Mouse (Mus musculus) CH12.LX (cell line): ENCODE measurements at regions not wholly inside any gene's neighbourhood (a gene's known extent, or its start where the extent isn't known, plus 50 kb on each side); places are given as distances from the start of the nearest gene placed in this dataset.

Experiments
- DNase-seq: peaks from one replicate; pipeline ENCODE4 v3.0.0-alpha.2; 2013; ENCODE audit errors: extremely low read depth
- H3K27ac ChIP-seq: 2 replicates; pipeline ENCODE4 v1.5.1; 2012; ENCODE audit warnings: low read depth, mild to moderate bottlenecking, control low read depth, moderate library complexity; ENCODE audit not compliant: insufficient read depth
- H3K27me3 ChIP-seq: replicated peaks from 2 replicates; pipeline ENCODE3; 2012; ENCODE audit warnings: inconsistent platforms
- H3K36me3 ChIP-seq, 2 experiments: replicated peaks in 1 of 2; 2 replicates each; pipeline versions ENCODE3 to v1.6.1; 2012; ENCODE audit warnings: inconsistent platforms in 1 of 2, low read length in 1 of 2, mild to moderate bottlenecking in 1 of 2, mixed read lengths in 1 of 2, moderate library complexity in 1 of 2; ENCODE audit not compliant: control insufficient read depth in 1 of 2, insufficient read depth in 1 of 2
- H3K4me1 ChIP-seq, 2 experiments: 2 replicates each; pipeline ENCODE4 v1.6.1; 2012; ENCODE audit warnings: inconsistent platforms in 1 of 2, moderate library complexity in 1 of 2; ENCODE audit not compliant: insufficient read depth in 2 of 2, control insufficient read depth in 1 of 2
- H3K4me2 ChIP-seq: 2 replicates; pipeline ENCODE4 v1.6.1; 2012; ENCODE audit warnings: low read depth, mild to moderate bottlenecking, control low read depth; ENCODE audit not compliant: poor library complexity, insufficient read depth, severe bottlenecking
- H3K4me3 ChIP-seq, 3 experiments: fragments of 150-350 bp in 1 of 3; sonication (generic) in 1 of 3; replicated peaks in 1 of 3; 2 replicates each; pipeline versions ENCODE3 to v1.5.1; 2011 to 2012; ENCODE audit warnings: low read depth in 2 of 3, low read length in 2 of 3, mild to moderate bottlenecking in 2 of 3, moderate library complexity in 2 of 3, control low read depth in 1 of 3, improper control_type of control experiment in 1 of 3, inconsistent platforms in 1 of 3, mixed read lengths in 1 of 3; ENCODE audit not compliant: poor library complexity in 1 of 3
- H3K79me2 ChIP-seq: replicated peaks from 2 replicates; pipeline ENCODE4 v1.6.1; 2012; ENCODE audit warnings: mild to moderate bottlenecking, moderate library complexity; ENCODE audit not compliant: control insufficient read depth, poor library complexity, insufficient read depth, severe bottlenecking; ENCODE audit errors: extremely low read depth
- H3K9ac ChIP-seq: 2 replicates; pipeline ENCODE4 v1.6.1; 2012; ENCODE audit warnings: low read depth, mild to moderate bottlenecking, control low read depth, moderate library complexity; ENCODE audit not compliant: insufficient read depth
- H3K9me3 ChIP-seq: replicated peaks from 2 replicates; pipeline ENCODE3; 2012; ENCODE audit warnings: low read length, inconsistent platforms, mixed read lengths
- BHLHE40 ChIP-seq: IDR thresholded peaks from 2 replicates; pipeline ENCODE4 v1.6.1; 2011; ENCODE audit warnings: mild to moderate bottlenecking, low read depth, low read length, improper control_type of control experiment
- CHD1 ChIP-seq: IDR thresholded peaks from 2 replicates; pipeline ENCODE4 v1.6.1; 2012; ENCODE audit warnings: low read depth, low read length, improper control_type of control experiment, inconsistent platforms
- CHD2 ChIP-seq: IDR thresholded peaks from 2 replicates; pipeline ENCODE4 v1.6.1; 2011; ENCODE audit warnings: low read length, improper control_type of control experiment
- E2F4 ChIP-seq: IDR thresholded peaks from 2 replicates; pipeline ENCODE4 v1.6.1; 2011; ENCODE audit warnings: low read depth, low read length, improper control_type of control experiment; ENCODE audit not compliant: insufficient replicate concordance
- EP300 ChIP-seq: IDR thresholded peaks from 2 replicates; pipeline ENCODE4 v1.6.1; 2011; ENCODE audit warnings: low read length, improper control_type of control experiment
- JUN ChIP-seq: IDR thresholded peaks from 2 replicates; pipeline ENCODE4 v1.6.1; 2011; ENCODE audit warnings: low read depth, mild to moderate bottlenecking, low read length, improper control_type of control experiment, moderate library complexity; ENCODE audit not compliant: insufficient read depth
- MAZ ChIP-seq: IDR thresholded peaks from 2 replicates; pipeline ENCODE4 v1.6.1; 2012; ENCODE audit warnings: low read depth, mild to moderate bottlenecking, inconsistent platforms, low read length, improper control_type of control experiment, moderate library complexity
- MXI1 ChIP-seq: IDR thresholded peaks from 2 replicates; pipeline ENCODE4 v1.6.1; 2011; ENCODE audit warnings: mild to moderate bottlenecking, low read depth, low read length, improper control_type of control experiment
- NELFE ChIP-seq: IDR thresholded peaks from 2 replicates; pipeline ENCODE4 v1.6.1; 2011; ENCODE audit warnings: low read depth, low read length, improper control_type of control experiment
- NRF1 ChIP-seq: IDR thresholded peaks from 2 replicates; pipeline ENCODE4 v1.6.1; 2014; ENCODE audit warnings: low read depth, mild to moderate bottlenecking, inconsistent platforms, low read length, improper control_type of control experiment, moderate library complexity
- POLR2AphosphoS2 ChIP-seq: IDR thresholded peaks from 2 replicates; pipeline ENCODE4 v1.6.1; 2011; ENCODE audit warnings: low read depth, low read length, improper control_type of control experiment
- RAD21 ChIP-seq: IDR thresholded peaks from 2 replicates; pipeline ENCODE4 v1.6.1; 2011; ENCODE audit warnings: low read depth, mild to moderate bottlenecking, low read length, improper control_type of control experiment, moderate library complexity
- SMC3 ChIP-seq: IDR thresholded peaks from 2 replicates; pipeline ENCODE4 v1.6.1; 2011; ENCODE audit warnings: low read depth, low read length, improper control_type of control experiment
- TBP ChIP-seq: conservative IDR thresholded peaks from 2 replicates; pipeline ENCODE4 v1.6.1; 2011; ENCODE audit warnings: low read depth, low read length, improper control_type of control experiment
- UBTF ChIP-seq: IDR thresholded peaks from 2 replicates; pipeline ENCODE4 v1.6.1; 2012; ENCODE audit warnings: low read depth, mild to moderate bottlenecking, inconsistent platforms, low read length, improper control_type of control experiment, moderate library complexity
- USF2 ChIP-seq: conservative IDR thresholded peaks from 2 replicates; pipeline ENCODE4 v1.6.1; 2011; ENCODE audit warnings: low read depth, low read length, improper control_type of control experiment
- ZMIZ1 ChIP-seq: IDR thresholded peaks from 2 replicates; pipeline ENCODE4 v1.6.1; 2012; ENCODE audit warnings: low read depth, mild to moderate bottlenecking, inconsistent platforms, low read length, improper control_type of control experiment
- dilution Hi-C: fragments of 300-500 bp; cut with MboI; formaldehyde crosslinking; loops from 2 replicates; pipeline ENCODE4 v1.14.3; 2020; ENCODE audit warnings: low sequenced_read_pairs; ENCODE audit not compliant: extremely low pct_unique_long_range_greater_than_20kb, extremely low pct_ligation_motif_present
- in situ Hi-C: fragments of 300-500 bp; cut with MboI; formaldehyde crosslinking; loops from 3 replicates; pipeline ENCODE4 v1.14.3; 2019; ENCODE audit warnings: low sequenced_read_pairs, low pct_ligation_motif_present, low pct_unique_long_range_greater_than_20kb, mixed read lengths

GRCm38 (mm10) chr14:24631994-24632393 is 145.1 kb downstream of the Rps24 start:
- TF ChIP-seq EP300 (no peak), JUN (no peak), CHD1 (no peak), UBTF (no peak), CHD2 (no peak), TBP (no peak), ZMIZ1 (no peak), E2F4 (no peak), SMC3 (no peak), MAZ (no peak), NELFE (no peak)
- H3K9me3 ChIP-seq: peaks cover under 1% of the 10 kb centered on the region
- in situ Hi-C loops (no loop called here), dilution Hi-C loops (no loop called here)
- no peak for DNase-seq
- no peaks in the 10 kb centered on the region for H3K79me2 ChIP-seq
- H3K9ac ChIP-seq: no peak overlapping the region
- H3K27ac ChIP-seq: no peak overlapping the region
- H3K4me3 ChIP-seq: no peak overlapping the region
- no peaks in the 10 kb centered on the region for H3K4me1 ChIP-seq
- no peaks in the 10 kb centered on the region for H3K27me3 ChIP-seq
- no peak overlapping the region for H3K4me2 ChIP-seq
- H3K36me3 ChIP-seq: no peaks in the 10 kb centered on the region

- Histone ChIP-seq H3K27me3 (no peaks in the 10 kb centered on the region), H3K4me3 (no peak overlapping the region), H3K4me2 (no peak overlapping the region), H3K9ac (no peak overlapping the region), H3K9me3 (no peaks in the 10 kb centered on the region), H3K79me2 (no peaks in the 10 kb centered on the region), H3K27ac (no peak overlapping the region), H3K36me3 (no peaks in the 10 kb centered on the region), H3K4me1 (peaks cover 0 to 19% of the 10 kb centered on the region in 2 experiments; a peak in 2 of 4 replicates)
- in situ Hi-C loops (no loop called here), dilution Hi-C loops (no loop called here)
- TF ChIP-seq RAD21: no peak
- DNase-seq: no peak
Observed at GRCm38 (mm10) chr14:24641853-24642252, 154.9 kb downstream of the Rps24 start.

- TF ChIP-seq NRF1: no peak
- TF ChIP-seq MXI1: no peak
- peak; percentile 37; the same call in 1 of the 2 replicates for TF ChIP-seq BHLHE40
- no peak for TF ChIP-seq USF2
- no peak for TF ChIP-seq POLR2AphosphoS2
- Histone ChIP-seq H3K4me2 (no peak overlapping the region), H3K27ac (no peak overlapping the region), H3K4me1 (peaks cover 0 to 19% of the 10 kb centered on the region in 2 experiments; a peak in 2 of 4 replicates), H3K9me3 (no peaks in the 10 kb centered on the region), H3K79me2 (no peaks in the 10 kb centered on the region), H3K27me3 (no peaks in the 10 kb centered on the region), H3K4me3 (no peak overlapping the region), H3K9ac (no peak overlapping the region), H3K36me3 (no peaks in the 10 kb centered on the region)
- dilution Hi-C loops (no loop called here), in situ Hi-C loops (no loop called here)
- peak; percentile 58 for DNase-seq
Observed at GRCm38 (mm10) chr14:24644117-24644808, 157.3 kb downstream of the Rps24 start.
